In the genomic region with DNA sequence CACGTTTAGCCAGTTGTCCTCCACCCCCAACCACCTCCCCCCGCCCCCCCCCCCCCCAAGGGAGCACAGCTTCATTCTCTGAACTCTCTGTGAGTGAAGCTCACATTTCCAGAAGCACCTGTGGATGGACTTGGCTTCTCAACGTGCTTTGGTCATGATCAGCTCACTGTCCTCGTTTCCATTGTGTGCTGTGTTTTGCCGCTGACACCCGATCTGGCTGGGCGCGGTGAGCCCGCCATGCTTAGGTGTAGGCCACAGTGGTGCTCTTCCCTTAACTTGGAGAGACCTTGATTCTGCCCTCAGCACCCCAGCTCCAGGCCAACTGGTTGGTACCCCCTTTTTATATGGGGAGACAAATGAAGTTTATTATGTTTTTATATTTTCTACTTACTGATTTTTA, we compare ENCODE assay signal across 19 mouse cellular contexts.
A peak's percentile ranks its signal among the peaks of the same experiment; 100 is the strongest.
DNase-seq lines count a peak whose midpoint lies in the region; ATAC-seq lines count a peak whose summit lies in the region.
"Had no signal": no experiment of that assay in that cellular context is flagged by ENCODE, and none has a peak within 500 bp of the region (broad histone marks: within the 10 kb centered on the region; RNA-seq: fewer than 3 reads in every experiment).

No protein-coding gene starts in this region.

- peaks cover 72% of the 10 kb centered on the region for H3K36me3 ChIP-seq in embryonic facial prominence, embryonic 13.5 days
- H3K36me3 ChIP-seq in embryonic facial prominence, embryonic 10.5 days (replicated peaks): peaks cover 98% of the 10 kb centered on the region

- DNase-seq in embryonic facial prominence, embryonic 10.5 days (ENCODE audit: low spot score): no peak
- peak; percentile 91 for DNase-seq in heart, adult 11 months
- no peak for DNase-seq in heart, postnatal 4 days
- DNase-seq: adrenal gland, adult 2 months; adrenal gland, adult 8-10 months; adrenal gland, postnatal 10 days; adrenal gland, postnatal 14 days; adrenal gland, postnatal 25 days; adrenal gland, postnatal 36 days; B cell, adult 2 months; cerebellum, adult 11 months; cerebellum, adult 11-12 months; cerebellum, adult 18-20 months had no signal

- H3K9ac ChIP-seq in embryonic facial prominence, embryonic 13.5 days: no peak overlapping the region

- H3K4me2 ChIP-seq in embryonic facial prominence, embryonic 13.5 days: no peak overlapping the region

- 69% methylated on average over 9 of the region's 9 CpGs for WGBS in embryonic facial prominence, embryonic 13.5 days
- WGBS in embryonic facial prominence, embryonic 10.5 days: 86% methylated on average over 9 of the region's 9 CpGs

- H3K4me3 ChIP-seq in embryonic facial prominence, embryonic 13.5 days: no peak overlapping the region
- H3K4me3 ChIP-seq in embryonic facial prominence, embryonic 10.5 days: no peak overlapping the region

- no peaks in the 10 kb centered on the region for H3K9me3 ChIP-seq in embryonic facial prominence, embryonic 13.5 days
- no peaks in the 10 kb centered on the region for H3K9me3 ChIP-seq in embryonic facial prominence, embryonic 10.5 days
- H3K9me3 ChIP-seq: G1E had no signal

- no peak for ATAC-seq in embryonic facial prominence, embryonic 13.5 days (ENCODE audit: insufficient number of reproducible peaks, insufficient read depth, low FRiP score, low TSS enrichment, low read depth)
- ATAC-seq: activated CD4-positive, CD25-positive, alpha-beta regulatory T cell, adult 4 months; CD4-positive, CD25-positive, alpha-beta regulatory T cell, adult 4 months; Patski had no signal

- H3K27ac ChIP-seq in embryonic facial prominence, embryonic 13.5 days: 0 out of 2 replicates have a peak overlapping the region, but pooled peaks have one; percentile 60
- H3K27ac ChIP-seq in embryonic facial prominence, embryonic 10.5 days (replicated peaks): no peak overlapping the region

- H3K27me3 ChIP-seq in embryonic facial prominence, embryonic 13.5 days: no peaks in the 10 kb centered on the region
- H3K27me3 ChIP-seq in embryonic facial prominence, embryonic 10.5 days (replicated peaks; ENCODE audit: low read depth, poor library complexity, severe bottlenecking): no peaks in the 10 kb centered on the region
- H3K27me3 ChIP-seq: CH12.LX, Patski had no signal

- peaks cover 31% of the 10 kb centered on the region for H3K4me1 ChIP-seq in embryonic facial prominence, embryonic 13.5 days
- peaks cover 13% of the 10 kb centered on the region for H3K4me1 ChIP-seq in embryonic facial prominence, embryonic 10.5 days
